In genomic region chr6:121086226-121086625, GRCm38 (mm10) we compare ENCODE assay signal across 16 mouse cellular contexts. TPM values are rescaled to one million over a fixed set of nuclear protein-coding genes. Genes with fewer than 3 reads are reported as not detected.
DNase-seq lines count a peak whose midpoint lies in the region; ATAC-seq and TF ChIP-seq lines count a peak whose summit lies in the region.
"Had no signal": no experiment of that assay in that cellular context is flagged by ENCODE, and none has a peak within 500 bp of the region (broad histone marks: within the 10 kb centered on the region; RNA-seq: fewer than 3 reads in every experiment).

No protein-coding gene starts in this region.

- intact Hi-C loops in gastrocnemius, adult 2 months (cut with DNase I) = no loop called here
- intact Hi-C loops in gastrocnemius, postnatal 14 days (cut with DNase I; ENCODE audit: low total_unique reads) = no loop called here

- H3K4me3 ChIP-seq in gastrocnemius, adult 2 months = no peak overlapping the region
- no peak overlapping the region for H3K4me3 ChIP-seq in kidney, embryonic 16.5 days (ENCODE audit: low read length)
- H3K4me3 ChIP-seq in ES-E14 (ENCODE audit: insufficient read depth in 1 of 2, low read depth in 1 of 2, low read length in 2 of 2, poor library complexity in 1 of 2, severe bottlenecking in 1 of 2) = no peak overlapping the region
- H3K4me3 ChIP-seq in limb, embryonic 10.5 days = no peak overlapping the region

- H3K27ac ChIP-seq in gastrocnemius, adult 2 months = peak overlapping the region; percentile 87
- H3K27ac ChIP-seq in kidney, embryonic 16.5 days (ENCODE audit: low read length) = no peak overlapping the region
- peak overlapping the region; percentile 6; the same call in 1 of the 2 replicates for H3K27ac ChIP-seq in ES-E14 (ENCODE audit: insufficient read depth, low read depth, low read length, poor library complexity, severe bottlenecking)
- H3K27ac ChIP-seq in limb, embryonic 10.5 days = peak overlapping the region; percentile 66; the same call in 1 of the 2 replicates

- H3K9ac ChIP-seq in kidney, embryonic 16.5 days (replicated peaks; ENCODE audit: low read length) = 0 out of 2 replicates have a peak overlapping the region, but pooled peaks have one; percentile 13
- no peak overlapping the region for H3K9ac ChIP-seq in ES-E14 (ENCODE audit: insufficient read depth, low read depth, low read length, poor library complexity, severe bottlenecking)

- no peak for ATAC-seq in kidney, embryonic 16.5 days (ENCODE audit: low FRiP score, low TSS enrichment)
- ATAC-seq: forebrain, embryonic 14.5 days; hindbrain, embryonic 16.5 days; midbrain, embryonic 16.5 days had no signal

- H3K36me3 ChIP-seq in kidney, embryonic 16.5 days (ENCODE audit: insufficient read depth, low read length) = no peaks in the 10 kb centered on the region
- H3K36me3 ChIP-seq in ES-E14 (ENCODE audit: control insufficient read depth, insufficient read depth, low read length, poor library complexity, severe bottlenecking) = no peaks in the 10 kb centered on the region; the same call in 1 of the 2 replicates
- peaks cover 8% of the 10 kb centered on the region for H3K36me3 ChIP-seq in limb, embryonic 10.5 days

- WGBS in kidney, embryonic 16.5 days = 88% methylated on average over 9 of the region's 9 CpGs
- WGBS in limb, embryonic 10.5 days = 86% methylated on average over 9 of the region's 9 CpGs

- H3K4me2 ChIP-seq in kidney, embryonic 16.5 days (replicated peaks; ENCODE audit: low read depth, low read length) = no peak overlapping the region

- TF ChIP-seq CTCF in gastrocnemius, adult 2 months (IDR thresholded peaks at IDR 0.05) = no peak

- H3K27me3 ChIP-seq in kidney, embryonic 16.5 days (ENCODE audit: insufficient read depth, low read length) = no peaks in the 10 kb centered on the region
- H3K27me3 ChIP-seq in limb, embryonic 10.5 days (ENCODE audit: low read depth, poor library complexity, severe bottlenecking) = no peaks in the 10 kb centered on the region

- peaks cover 43% of the 10 kb centered on the region for H3K4me1 ChIP-seq in kidney, embryonic 16.5 days (ENCODE audit: insufficient read depth, low read length)
- peaks cover 3 to 25% of the 10 kb centered on the region in 2 experiments; a peak in 3 of 4 replicates for H3K4me1 ChIP-seq in ES-E14 (ENCODE audit: control insufficient read depth in 2 of 2, insufficient read depth in 2 of 2, low read length in 2 of 2, poor library complexity in 1 of 2)
- peaks cover 41% of the 10 kb centered on the region for H3K4me1 ChIP-seq in limb, embryonic 10.5 days

- H3K9me3 ChIP-seq in kidney, embryonic 16.5 days (ENCODE audit: low read length) = no peaks in the 10 kb centered on the region
- no peaks in the 10 kb centered on the region for H3K9me3 ChIP-seq in ES-E14 (ENCODE audit: control insufficient read depth, insufficient read depth, low read depth, low read length)
- H3K9me3 ChIP-seq in limb, embryonic 10.5 days (replicated peaks) = no peaks in the 10 kb centered on the region

- in situ Hi-C loops in ES-E14 (cut with MboI; ENCODE audit: low sequenced_read_pairs in 2 of 2, unreplicated experiment in 2 of 2) = no loop called here

- DNase-seq in gastrocnemius, adult 2 months = no peak
- no peak for DNase-seq in gastrocnemius, postnatal 14 days
- DNase-seq in kidney, postnatal 10 days = no peak
- DNase-seq in ES-E14 (ENCODE audit: low read depth, low spot score) = no peak
- DNase-seq in limb, embryonic 10.5 days (ENCODE audit: low spot score) = no peak
- DNase-seq in urinary bladder, adult 18-20 months (ENCODE audit: low spot score in 2 of 2) = no peak
- DNase-seq in T-cell, adult 2 months (ENCODE audit: low spot score) = no peak
- DNase-seq: cerebellum, adult 18-20 months; kidney, adult 11 months; lung, postnatal 36 days; right cerebral cortex, postnatal 14 days; thymus, postnatal 4 days had no signal

TF ChIP-seq in ES-E14, 5 proteins besides CTCF, POLR2A, EP300 and RAD21:
- TF ChIP-seq CHD2 (IDR thresholded peaks at IDR 0.05; ENCODE audit: low read depth, low read length) = no peak
- TF ChIP-seq HCFC1 (IDR thresholded peaks at IDR 0.05; ENCODE audit: borderline replicate concordance, insufficient read depth, low read length) = no peak
- TF ChIP-seq MAFK (IDR thresholded peaks at IDR 0.05; ENCODE audit: insufficient read depth, low read depth, low read length) = no peak
- no peak for TF ChIP-seq ZNF384 (IDR thresholded peaks at IDR 0.05; ENCODE audit: low read depth, low read length)

RNA-seq across cellular contexts. Expression of gene Mical3, which starts 44.6 kb away (rescaled TPM):
- 10 to 100 TPM; 53.3 to 71.9 TPM for total RNA-seq in gastrocnemius, adult 2 months (2021)
- total RNA-seq in gastrocnemius, postnatal 14 days (2021) = 10 to 100 TPM; 45.6 to 53.0 TPM
- 10.9 and 11.6 TPM in 2 replicates for polyA plus RNA-seq in kidney, embryonic 16.5 days (2015; fragmentation: Nextera tagmentation; extraction: Ambion mirVana)
- total RNA-seq in ES-E14 (2012; rRNA removed) = 30.0 and 30.9 TPM in 2 replicates
- 8.2 and 9.8 TPM in 2 replicates for polyA plus RNA-seq in limb, embryonic 10.5 days (2016; fragmentation: Nextera tagmentation; extraction: Ambion mirVana)
